Mouse (Mus musculus): ENCODE data around the gene Ttc7b.

DNA sequence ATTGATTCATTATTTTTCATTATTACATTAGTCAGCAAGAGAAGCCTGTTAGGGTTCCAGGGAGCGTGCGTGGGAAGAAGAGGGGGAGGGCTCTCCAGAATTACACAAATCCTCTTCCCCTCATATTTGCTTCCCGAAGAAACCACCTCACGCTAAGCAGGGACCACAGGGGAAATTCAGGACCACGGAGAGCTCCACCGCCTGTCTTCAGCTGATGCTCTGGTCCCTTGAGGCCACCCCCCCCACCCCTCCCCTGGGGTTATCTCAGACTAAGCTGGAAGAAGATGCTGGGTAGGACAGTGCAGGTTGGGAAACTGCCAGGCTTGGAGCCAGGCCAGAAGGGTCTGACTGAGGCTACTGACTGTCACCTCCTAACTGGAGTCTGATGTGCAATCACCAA lies 252.6 kb downstream of the Ttc7b start:
- no peak for TF ChIP-seq CTCF (IDR thresholded peaks at IDR 0.05; ENCODE audit: low read depth)
- TF ChIP-seq EP300 (IDR thresholded peaks at IDR 0.05; ENCODE audit: low read depth), result no peak

All from liver, embryonic 14.5 days (tissue).